Mouse (Mus musculus) cerebellum, adult 9-11 months (tissue): ENCODE results near the gene Mt4.
A peak's percentile ranks its signal among the peaks of the same experiment; 100 is the strongest.

Experiments
- DNase-seq: peaks from one replicate; pipeline ENCODE4 v3.0.0; 2022

The Mt4 gene

DNA sequence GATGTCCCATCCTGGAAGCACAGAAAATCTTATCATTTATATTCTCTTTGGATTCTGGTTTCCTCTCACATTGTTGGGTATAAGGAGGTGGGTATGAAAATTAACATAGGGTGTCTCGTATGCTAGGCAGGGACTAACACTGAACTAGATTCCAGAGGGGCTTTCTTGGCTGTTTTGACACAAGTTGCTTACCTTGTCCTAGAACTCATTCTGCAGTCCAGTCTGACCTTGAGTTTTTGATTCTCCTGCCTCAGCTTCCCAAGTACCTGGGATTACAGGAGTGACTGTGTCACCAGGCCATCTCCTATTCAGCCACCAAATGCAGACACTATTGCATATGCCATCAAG, 43.5 kb downstream of the Mt4 start:
- DNase-seq: no peak

GRCm38 (mm10) chr8:94182055-94182929, 45.3 kb downstream of the Mt4 start:
- DNase-seq: no peak

DNA sequence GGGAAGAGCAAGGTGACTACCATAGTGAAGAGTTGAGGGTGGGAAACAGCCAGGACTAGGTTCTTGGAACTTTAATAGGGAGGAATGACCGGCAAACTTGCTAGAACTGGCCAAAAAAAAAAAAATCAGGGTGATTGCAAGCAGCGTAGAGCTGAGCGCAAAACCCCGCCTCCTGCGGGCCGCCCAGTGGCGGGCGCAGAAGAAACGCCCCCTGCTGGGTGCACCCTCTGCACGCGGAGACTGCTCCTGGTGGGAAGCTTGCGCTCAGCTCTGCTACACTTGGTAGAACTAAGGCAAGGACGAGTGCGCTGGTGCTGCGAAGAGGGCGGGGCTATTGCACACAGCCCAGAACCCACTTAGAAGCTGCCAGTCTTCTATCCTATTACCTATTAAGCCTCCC, 46.1 kb downstream of the Mt4 start:
- DNase-seq: peak; percentile 41

- DNase-seq: no peak
Measured at GRCm38 (mm10) chr8:94184357-94184843, 47.4 kb downstream of the Mt4 start.

- DNase-seq: no peak
Measured at GRCm38 (mm10) chr8:94185791-94186190, 48.8 kb downstream of the Mt4 start.

DNA sequence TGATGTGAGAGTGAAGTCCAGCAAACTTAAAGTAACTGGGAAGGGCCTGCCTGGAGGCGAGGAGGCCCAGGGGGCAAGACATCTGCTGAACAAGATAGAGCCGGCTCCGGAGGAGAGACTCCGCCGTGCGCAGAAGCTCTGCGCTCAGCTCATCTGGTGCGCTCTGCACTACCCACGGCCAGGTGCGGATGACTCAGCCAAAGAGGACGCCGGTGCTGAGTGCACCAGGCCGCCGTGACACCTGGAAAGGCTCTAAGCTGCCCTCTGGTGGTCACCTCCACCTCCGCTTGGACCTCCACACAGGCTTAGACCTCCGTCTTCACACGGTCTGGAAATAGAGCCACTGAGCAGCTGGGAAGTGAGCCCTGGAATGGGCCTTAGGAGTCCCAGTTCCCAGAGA, 49.5 kb downstream of the Mt4 start:
- peak; percentile 75 for DNase-seq

- DNase-seq: no peak
Measured at GRCm38 (mm10) chr8:94187290-94188002, 50.4 kb downstream of the Mt4 start.
